Mouse (Mus musculus) adrenal gland, postnatal 10 days (tissue): ENCODE results near the gene Gm10260. TPM values are rescaled to one million over a fixed set of nuclear protein-coding genes. Genes with fewer than 3 reads are reported as not detected.

Source experiments
- DNase-seq: peaks from one replicate; pipeline ENCODE4 v3.0.0; 2021; ENCODE audit warnings: mixed read lengths
- total RNA-seq, 2 experiments: library from RNA; stranded (reverse); gene quantifications; 2 replicates each; pipeline ENCODE4 v1.2.3; 2021

The Gm10260 gene
- total RNA-seq, 2 experiments from 2014 or later, result 238 to 264 TPM

DNA sequence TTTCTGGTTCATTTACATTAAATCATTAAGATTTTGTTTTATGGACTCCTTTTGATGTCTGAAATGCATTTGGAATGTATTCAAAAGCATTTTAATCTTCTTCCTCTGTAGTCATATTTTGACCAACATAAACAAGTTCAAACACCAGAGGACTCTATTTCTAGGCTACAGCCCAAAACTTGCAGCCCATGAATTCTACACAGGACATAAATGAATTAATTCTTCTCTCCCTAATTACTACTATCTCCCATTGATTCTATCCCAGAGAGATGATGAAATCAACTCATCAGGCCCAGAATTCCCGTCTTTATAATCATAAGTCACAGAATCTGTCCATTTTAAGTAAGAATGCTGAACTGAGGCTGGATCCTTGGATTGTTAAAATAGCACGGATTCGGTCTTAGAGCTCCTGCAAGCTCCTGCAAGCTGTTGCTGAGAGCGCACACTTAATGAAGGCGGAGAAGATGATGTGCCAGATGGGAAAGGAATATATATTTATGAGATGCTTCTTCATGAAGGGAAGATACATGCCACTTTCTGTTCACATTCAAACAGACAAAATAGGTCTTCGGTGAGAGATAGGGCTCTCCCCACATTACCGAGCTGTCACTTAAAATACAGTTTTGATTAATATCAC is 7.7 kb upstream of the Gm10260 start:
- no peak for DNase-seq

DNA sequence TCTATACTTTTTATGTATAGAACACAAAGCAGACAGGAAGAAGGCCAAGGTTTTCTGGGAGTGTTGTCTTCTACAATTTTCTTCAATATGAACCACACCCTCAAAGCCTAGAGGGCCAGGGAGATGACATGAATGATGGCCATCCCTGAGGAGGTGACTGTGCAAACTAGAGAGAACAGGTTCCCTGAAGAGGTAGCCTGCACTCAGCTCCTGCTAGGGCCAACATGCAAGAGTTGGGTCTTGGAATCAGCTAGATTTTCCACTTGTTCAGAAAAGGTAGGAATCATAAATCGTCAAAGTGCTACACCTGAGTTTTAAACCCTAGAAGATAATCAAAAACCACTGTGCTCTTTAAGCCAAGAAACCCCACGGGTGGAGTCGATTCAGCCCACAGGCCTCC is 6.2 kb upstream of the Gm10260 start:
- no peak for DNase-seq

DNA sequence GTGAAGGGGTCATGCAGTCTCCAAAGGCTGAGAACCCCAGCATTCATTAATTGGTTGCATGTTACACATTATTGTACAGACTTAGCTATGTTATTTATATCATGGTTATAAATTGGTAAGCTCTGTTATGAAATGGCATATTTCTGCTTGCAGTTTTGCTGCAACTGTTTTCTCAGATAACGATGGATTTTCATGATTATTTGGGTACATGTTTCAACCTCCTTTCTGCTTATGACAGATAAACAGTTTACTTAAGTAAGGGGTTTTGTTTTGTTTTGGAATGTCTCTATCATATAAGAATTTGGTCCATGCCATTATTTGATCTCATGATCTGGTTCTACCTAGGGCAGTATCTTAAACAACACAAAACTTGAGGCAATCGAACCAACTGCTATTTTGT is 5.5 kb upstream of the Gm10260 start:
- no peak for DNase-seq

DNA sequence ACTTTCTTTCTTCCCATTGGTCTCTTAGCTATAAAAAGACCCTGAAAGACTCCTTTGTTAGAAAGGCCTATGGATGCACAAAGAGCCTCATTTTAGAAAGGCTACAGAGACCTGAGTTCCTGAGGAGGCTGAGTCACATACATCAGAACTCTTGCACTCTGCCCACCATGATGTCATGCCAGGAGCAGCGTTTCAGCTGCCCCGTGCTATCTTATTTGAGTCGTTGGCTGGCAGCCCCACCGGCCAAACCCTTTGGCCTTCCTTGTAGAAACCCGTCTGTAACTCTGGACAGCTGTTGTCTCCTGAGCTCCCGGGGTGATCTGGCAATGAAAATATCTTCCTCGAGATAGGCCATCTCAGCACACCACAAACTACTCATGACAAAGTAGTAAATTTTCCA is 3.6 kb upstream of the Gm10260 start:
- DNase-seq, result peak; percentile 33

DNA sequence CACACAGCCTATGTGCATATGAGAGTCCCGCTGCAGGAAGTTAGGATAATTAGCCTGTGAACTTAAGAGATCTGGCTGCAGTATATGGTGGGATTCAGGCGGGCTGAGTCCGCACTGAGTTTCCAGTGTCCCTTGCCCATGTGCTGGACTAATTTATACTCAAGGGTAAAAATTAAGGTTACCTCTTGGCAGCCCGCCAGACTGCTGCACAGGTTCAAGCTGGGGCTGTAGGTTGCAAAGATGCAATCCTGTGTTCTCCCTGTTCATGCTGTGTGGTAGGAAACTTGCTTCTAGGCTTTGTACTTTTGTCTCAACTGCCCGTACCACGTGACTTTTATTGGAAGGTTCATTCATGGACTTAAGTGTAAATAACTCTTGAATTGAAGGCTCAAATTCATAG is 3.0 kb upstream of the Gm10260 start:
- peak; percentile 35 for DNase-seq

DNA sequence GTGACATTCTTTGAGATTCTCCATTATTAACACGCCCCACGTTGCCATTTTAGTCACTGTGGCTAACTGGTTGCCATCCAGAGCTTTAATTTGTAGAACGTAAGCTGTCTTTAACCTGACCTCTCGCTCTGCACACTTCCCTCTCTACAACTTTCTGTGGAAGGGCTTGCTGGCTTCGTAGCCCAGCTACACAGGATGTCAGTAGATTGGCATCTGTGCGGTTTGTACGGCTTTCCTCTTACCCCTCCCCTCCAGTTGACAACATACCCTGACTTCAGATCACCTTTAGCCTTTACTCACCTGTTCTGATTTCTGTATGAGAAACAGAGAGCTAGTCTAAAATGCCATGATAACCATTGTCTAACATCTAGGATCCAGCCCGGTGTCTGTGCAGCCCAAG is 1.7 kb upstream of the Gm10260 start:
- DNase-seq, result no peak

DNA sequence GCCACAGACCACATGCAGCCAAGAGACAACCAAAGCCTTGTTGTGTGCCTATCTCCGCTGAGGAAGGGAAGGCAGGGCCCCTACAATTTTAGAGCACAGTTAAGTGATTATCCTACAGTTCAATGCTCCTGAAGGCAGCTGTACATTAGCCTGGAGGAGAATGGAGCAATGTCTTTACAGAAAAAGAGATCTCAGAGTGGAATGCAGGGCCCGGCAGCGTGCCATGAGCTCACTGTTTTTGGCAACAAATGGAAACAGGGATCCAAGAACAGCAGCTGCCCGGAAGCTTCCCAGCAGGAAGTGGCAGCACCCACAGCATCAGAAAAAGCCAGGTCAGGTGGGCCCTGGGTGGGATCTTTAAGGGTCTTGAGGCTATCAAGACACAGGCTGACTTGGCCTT is 3.4 kb downstream of the Gm10260 start:
- peak; percentile 64 for DNase-seq

DNA sequence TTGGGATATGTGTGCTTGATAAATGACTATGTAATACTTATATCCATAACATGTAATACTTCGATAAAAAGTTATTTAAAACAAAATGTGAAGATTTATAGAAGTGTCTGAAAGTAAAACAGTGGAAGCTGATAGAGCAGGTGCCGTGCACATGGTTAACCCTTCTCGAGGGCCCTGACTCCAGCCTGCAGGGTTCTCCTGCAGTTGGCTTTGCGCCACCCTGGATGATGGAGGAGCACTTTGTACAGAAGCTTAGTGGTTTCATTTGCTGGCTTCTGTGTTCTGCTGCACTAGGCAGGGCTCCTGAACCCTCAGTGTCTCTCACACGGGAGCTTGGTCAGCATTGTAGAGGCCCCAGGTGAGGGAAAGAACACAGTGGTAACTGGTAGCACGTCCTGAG is 4.3 kb downstream of the Gm10260 start:
- no peak for DNase-seq

DNA sequence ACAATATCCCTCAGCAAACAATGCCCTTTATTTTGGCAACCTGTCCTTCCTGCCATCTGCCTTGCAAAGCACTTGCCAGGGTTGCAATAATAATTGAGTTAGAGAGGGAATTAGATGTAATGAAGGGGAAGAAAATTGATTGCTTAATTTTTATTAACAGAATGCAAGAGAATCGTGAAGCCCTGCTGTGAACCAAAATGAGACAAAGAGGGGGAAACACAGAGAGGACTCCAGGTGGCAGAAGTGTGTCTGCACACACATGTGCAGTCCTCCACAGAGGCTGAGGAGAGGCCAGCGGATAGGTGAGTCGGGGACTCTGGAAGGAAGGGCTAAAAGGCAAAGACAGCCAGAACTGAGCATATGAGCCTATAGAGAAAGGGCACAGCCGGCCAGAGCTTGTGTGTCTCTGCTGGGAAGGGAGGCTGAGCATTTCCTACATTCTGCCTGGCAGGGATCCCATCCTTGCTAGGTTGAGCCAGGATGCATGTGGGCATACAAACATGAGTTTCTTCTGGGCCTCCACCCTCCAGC is 9.5 kb downstream of the Gm10260 start:
- DNase-seq, result peak; percentile 28

DNA sequence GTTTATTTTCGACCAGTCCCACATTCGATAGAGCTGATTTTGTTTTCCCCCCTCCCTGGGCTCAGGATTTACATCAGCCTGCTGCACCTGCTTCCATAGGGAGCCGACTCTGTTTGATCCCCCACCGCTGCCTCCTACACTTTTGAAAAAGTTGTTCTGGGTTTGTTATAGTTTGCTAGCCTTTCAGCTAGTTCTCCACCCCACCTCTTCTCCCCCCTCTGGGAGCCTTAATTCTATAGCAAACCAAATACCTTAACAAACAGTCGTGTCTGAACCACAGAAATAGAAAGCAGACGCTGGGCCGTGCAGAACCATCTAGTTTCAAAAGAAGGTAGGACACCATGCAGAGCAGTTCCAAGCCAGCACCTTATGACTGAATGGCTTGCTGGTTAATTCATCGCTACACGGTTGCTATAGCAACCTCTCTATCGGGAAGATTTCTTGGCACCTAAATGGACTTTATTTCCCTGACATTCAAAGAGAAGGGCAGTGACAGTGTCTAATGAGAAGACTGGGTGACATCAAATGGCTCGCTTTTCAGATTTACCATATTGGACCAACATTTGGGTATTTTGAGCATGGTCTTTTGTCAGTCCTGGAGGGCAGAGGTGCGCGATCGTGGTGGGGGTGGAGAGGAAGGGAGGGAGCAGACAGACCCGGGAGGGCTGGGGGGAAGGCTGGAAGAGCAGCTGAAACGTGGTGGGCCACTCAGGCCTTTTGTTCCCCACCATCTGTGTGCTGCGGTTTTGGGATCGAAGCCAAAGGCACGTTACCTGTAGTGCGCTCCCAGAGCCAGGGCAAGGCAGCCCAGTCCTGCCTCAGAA is 13.2 kb downstream of the Gm10260 start:
- no peak for DNase-seq

DNA sequence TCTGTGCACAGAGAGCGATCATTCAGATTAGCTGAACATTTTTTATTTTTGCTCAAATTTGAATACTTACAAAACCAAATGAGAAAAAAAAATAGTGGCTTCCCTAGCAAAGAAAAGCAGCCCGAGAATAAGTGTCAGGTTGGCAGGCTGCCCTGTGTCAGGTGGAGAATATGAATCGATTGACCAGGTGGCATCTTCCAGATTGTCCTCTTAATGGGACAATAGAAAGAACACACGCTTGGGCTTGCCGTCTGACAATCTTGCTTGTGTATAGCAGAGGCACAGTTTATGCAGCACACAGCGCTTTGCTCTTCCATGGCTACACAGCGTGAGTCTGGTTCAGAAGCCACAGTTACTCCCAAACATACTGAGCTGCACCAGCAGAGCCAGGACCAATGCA is 15.8 kb downstream of the Gm10260 start:
- no peak for DNase-seq

DNA sequence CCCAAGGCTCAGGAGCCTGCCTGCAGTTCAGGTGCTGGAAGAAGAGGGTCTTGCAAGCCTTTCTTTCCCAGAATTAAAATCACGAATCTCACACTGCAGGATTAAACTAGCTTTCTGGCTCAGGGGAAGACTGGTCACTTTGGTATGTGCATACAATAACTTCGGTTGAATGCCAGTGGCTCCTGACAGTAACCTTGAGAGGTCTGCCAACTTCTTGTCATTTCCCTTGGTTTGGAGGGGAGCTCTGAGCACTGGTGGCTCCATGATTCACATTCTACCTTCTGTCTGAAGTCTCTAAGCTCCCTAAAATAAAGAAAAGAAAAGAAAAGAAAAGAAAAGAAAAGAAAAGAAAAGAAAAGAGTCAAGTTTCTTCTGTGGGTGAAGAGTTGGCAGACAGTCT is 16.4 kb downstream of the Gm10260 start:
- peak; percentile 33 for DNase-seq

DNA sequence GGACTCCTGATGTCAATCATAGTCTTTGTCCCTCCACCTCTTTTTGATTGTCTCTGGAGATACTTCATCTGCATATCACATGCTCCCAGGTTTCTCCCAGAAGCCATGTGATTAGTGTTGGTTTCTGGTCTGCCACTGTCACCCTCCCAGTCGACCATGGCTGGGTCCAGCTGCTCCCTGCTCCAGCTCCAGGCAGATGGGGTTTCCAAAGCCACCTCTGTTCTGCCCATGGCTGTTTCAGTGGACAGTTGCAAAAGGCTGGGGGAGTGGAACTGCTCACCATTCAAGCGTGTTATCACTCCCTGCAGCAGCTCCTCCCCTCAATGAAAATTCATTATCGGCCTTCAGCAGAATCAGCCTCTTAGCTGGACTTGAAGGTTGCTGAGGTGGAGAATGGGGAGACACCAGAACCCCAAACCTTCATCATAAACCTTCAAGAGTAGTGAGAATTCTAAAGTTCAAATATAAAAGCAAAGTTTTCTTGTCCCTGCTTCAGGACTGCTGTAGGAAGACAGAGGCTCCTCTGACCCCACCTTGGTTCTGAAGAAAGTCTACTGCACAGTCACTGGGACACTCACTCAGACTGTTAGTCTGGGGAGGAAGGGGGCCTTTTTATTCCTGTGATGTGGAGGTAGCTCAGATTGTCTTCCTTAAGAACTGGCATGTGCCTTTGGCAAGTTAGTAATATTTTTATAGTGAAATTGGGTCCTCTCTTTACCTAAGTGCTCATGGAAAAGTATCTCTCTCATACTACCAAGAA is 17.0 kb downstream of the Gm10260 start:
- DNase-seq, result no peak

DNA sequence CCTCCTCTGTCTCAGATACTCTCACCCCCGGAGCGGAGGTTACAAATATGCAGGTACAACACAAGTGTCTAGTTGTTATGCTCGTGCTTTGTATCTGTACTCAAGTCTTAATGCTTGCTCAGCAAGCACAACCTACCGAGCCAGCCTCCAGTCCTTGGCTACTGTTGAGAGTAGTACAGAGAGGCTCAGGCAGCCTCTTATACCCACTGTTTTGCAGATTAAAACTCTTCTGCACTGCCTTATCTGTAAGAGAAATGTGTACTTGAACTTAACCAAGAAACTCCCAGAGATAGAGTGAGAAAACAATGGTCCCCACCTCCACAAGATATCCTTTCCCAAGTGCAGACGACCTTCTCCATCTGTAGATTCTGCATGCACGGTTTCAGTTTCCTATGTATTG is 24.5 kb downstream of the Gm10260 start:
- no peak for DNase-seq

DNA sequence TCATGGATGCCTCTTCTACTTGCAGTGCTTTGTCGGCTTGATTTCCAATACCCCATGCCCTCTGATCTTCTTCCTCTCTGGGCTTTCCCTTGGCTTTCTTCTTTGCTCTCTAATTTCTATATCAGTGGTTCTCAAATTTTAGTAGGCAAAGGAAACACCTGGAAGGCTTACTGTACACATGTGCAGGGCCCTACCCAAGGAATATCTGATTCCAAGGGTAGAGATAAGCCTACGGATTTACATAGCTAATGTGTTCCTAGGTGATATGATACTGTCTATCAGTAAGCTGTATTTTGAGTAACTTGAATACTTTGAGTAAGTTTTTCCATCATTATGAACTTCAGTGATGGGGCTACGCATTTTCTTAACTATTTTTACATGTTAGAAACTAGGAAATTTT is 25.7 kb downstream of the Gm10260 start:
- no peak for DNase-seq

DNA sequence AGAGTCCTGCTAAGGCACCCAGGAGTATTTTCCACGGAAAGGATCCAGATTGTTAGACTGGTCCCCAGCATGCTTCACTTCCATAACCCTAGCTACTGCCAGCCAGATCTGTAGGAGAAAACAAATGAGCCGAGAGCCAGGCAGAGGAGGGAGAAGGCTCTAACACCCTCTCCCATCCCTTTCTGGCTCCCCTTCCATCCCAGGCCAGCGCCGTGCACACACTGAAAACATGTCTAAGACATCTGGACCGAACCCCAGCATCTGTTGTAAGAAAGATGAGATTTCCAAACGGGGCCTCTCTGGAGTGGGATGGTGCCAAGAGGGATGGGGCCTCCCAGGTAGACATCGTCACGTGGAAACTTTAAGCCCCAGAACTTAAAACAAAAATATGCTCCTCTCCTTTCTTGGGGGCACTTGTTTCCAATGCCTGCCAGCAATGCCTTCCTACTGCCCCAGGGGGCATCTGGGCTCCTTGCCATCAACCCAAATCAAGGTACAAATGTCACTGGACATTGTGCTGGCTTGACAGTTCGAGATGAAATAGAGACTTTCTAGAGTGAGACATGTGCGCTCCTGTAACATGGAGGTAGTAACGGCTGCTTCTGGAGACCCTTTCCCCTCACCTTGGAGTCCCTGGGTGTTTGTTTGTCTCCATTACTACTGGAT is 35.1 kb downstream of the Gm10260 start:
- no peak for DNase-seq

DNA sequence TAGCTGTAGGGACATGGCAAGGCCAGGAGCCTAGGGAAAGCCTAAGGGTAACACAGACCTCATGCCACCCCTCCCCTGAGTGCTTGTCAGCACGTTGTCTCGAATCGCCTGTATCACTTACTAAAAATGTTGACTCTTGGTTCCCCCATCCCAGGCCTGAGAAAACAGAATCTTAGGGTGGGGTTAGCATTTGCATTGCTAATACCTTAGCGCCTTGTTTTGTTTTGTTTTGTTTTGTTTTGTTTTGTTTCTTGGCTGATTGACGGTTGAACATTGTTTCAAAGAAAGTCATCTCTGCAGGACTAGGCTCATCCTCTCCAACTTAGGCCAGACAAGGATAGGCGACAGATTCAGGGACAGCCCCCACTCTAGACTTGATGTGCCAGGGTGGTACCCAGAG is 35.9 kb downstream of the Gm10260 start:
- DNase-seq, result no peak

DNA sequence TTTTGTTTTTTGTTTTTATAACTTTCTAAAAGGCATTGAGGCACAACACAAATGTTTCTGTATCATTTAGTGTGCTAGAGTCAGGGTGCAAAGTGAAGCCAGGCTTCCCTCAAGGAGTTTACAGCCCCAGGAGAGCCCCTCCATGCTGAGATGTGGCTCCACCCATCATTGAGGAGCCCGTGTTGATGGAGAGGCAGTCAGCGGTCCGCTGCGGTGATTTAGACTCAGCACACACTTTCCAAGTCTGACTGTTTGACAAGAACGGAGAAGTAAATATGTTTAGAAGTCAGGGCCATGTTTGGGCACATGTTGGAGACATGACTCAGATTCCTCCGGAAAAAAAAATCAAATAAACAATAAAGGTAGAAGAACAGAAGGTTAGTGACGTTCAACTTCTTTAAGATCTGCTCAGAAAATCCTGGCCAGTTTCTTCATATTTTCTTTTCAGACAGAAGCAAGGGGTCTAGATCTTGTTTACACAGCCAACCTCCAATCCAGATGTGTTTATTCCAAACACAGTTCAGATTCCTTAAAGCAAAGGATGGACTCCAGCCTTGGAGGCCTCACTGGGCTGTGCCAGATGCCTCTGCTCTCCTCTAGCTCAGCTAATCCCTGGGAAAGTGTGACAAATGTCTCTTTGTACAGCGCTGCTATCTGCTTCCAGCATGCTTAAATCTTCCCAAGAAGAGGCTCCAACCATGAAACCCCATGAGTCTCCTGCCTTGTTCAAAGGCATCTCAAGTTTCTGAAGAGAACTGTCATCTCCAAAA is 47.7 kb downstream of the Gm10260 start:
- no peak for DNase-seq

DNA sequence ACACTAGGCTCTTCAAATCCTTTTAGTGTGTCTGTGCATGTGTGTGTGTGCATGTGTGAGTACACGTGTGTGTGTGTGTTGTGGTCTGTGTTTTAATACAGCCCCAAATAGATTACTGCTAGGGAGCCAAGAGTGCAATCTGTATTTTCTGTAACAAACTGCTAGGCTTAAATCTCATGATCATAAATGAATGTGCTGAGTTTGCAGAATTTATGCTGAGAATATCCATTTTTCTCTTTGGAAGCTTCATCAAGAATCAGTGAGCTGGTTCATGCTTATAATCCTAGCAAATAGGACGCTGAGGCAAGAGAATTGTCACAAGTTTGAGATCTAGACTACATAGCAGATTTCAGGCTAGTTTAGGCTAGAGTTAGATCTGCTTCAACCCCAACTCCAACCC is 48.9 kb downstream of the Gm10260 start:
- no peak for DNase-seq
